Mouse (Mus musculus) limb, embryonic 14.5 days (tissue): ENCODE measurements at regions not wholly inside any gene's neighbourhood (a gene's known extent, or its start where the extent isn't known, plus 50 kb on each side); places are given as distances from the start of the nearest gene placed in this dataset.

Source experiments
- ATAC-seq: fragments of 200-750 bp; cut with Nextera tagmentation; 2 replicates; pipeline ENCODE4 v1.8.0; 2017; ENCODE audit warnings: low read depth, moderate number of reproducible peaks, moderate TSS enrichment; ENCODE audit not compliant: low FRiP score
- DNase-seq: peaks from one replicate; pipeline ENCODE4 v3.0.0-alpha.2; 2015; ENCODE audit warnings: low spot score
- H3K27ac ChIP-seq: fragments of 300-500 bp; sonication (generic); replicated peaks from 2 replicates; pipeline ENCODE4 v1.5.1; 2014; ENCODE audit warnings: low read depth, mild to moderate bottlenecking, low read length, moderate library complexity, mixed read lengths
- H3K27me3 ChIP-seq: fragments of 300-500 bp; sonication (generic); 2 replicates; pipeline ENCODE4 v1.6.1; 2014; ENCODE audit warnings: low read length, mixed read lengths; ENCODE audit not compliant: control insufficient read depth, insufficient read depth
- H3K36me3 ChIP-seq: fragments of 300-500 bp; sonication (generic); 2 replicates; pipeline ENCODE4 v1.6.1; 2014; ENCODE audit warnings: mild to moderate bottlenecking, low read length, moderate library complexity, mixed read lengths; ENCODE audit not compliant: control insufficient read depth, insufficient read depth
- H3K4me1 ChIP-seq: fragments of 300-500 bp; sonication (generic); 2 replicates; pipeline ENCODE4 v1.6.1; 2014; ENCODE audit warnings: antibody characterized with exemption, low read length, mixed read lengths; ENCODE audit not compliant: control insufficient read depth, insufficient read depth
- H3K4me2 ChIP-seq: fragments of 300-500 bp; sonication (generic); replicated peaks from 2 replicates; pipeline ENCODE4 v1.6.1; 2014; ENCODE audit warnings: low read depth, mild to moderate bottlenecking, low read length, moderate library complexity; ENCODE audit not compliant: severe bottlenecking
- H3K4me3 ChIP-seq: fragments of 300-500 bp; sonication (generic); replicated peaks from 2 replicates; pipeline ENCODE4 v1.5.1; 2014; ENCODE audit warnings: low read length
- H3K9ac ChIP-seq: fragments of 300-500 bp; sonication (generic); 2 replicates; pipeline ENCODE4 v1.6.1; 2014; ENCODE audit warnings: mild to moderate bottlenecking, low read depth, low read length, moderate library complexity; ENCODE audit not compliant: severe bottlenecking
- H3K9me3 ChIP-seq: fragments of 300-500 bp; sonication (generic); 2 replicates; pipeline ENCODE4 v1.6.1; 2016; ENCODE audit warnings: low read length; ENCODE audit not compliant: control insufficient read depth
- POLR2A ChIP-seq: fragments of 200-500 bp; IDR thresholded peaks from 2 replicates; pipeline ENCODE4 v1.8.0; 2012; ENCODE audit warnings: inconsistent platforms, mild to moderate bottlenecking, moderate library complexity, borderline replicate concordance; ENCODE audit not compliant: insufficient read depth, insufficient read length; ENCODE audit errors: extremely low read depth
- WGBS: fragments of 180-500 bp; shearing (Covaris S2); extraction: QIAGEN DNeasy Blood & Tissue Kit; methylation state at CpG from one replicate; pipeline ENCODE4 v1.1.7; 2014; 5-methylcytosine and 5-hydroxymethylcytosine counted together

- no peak for TF ChIP-seq POLR2A
- WGBS = 87% methylated on average over 8 of the region's 8 CpGs
- no peaks in the 10 kb centered on the region for H3K4me1 ChIP-seq
- ATAC-seq (no peak), DNase-seq (no peak)
- no peak overlapping the region for H3K9ac ChIP-seq
- no peaks in the 10 kb centered on the region for H3K27me3 ChIP-seq
- H3K4me3 ChIP-seq = no peak overlapping the region
- H3K36me3 ChIP-seq = no peaks in the 10 kb centered on the region
- H3K27ac ChIP-seq = no peak overlapping the region
- no peak overlapping the region for H3K4me2 ChIP-seq
- H3K9me3 ChIP-seq = no peaks in the 10 kb centered on the region
These were observed 218.0 kb upstream of the Hs6st1 start for GRCm38 (mm10) chr1:35850191-35850545.

GRCm38 (mm10) chr1:35850566-35851085 is 217.6 kb upstream of the Hs6st1 start:
- no peak for ATAC-seq

GRCm38 (mm10) chr1:35851681-35852409 is 216.4 kb upstream of the Hs6st1 start:
- Histone ChIP-seq H3K27ac (no peak overlapping the region), H3K4me1 (no peaks in the 10 kb centered on the region), H3K9ac (no peak overlapping the region), H3K27me3 (no peaks in the 10 kb centered on the region), H3K4me2 (no peak overlapping the region), H3K36me3 (no peaks in the 10 kb centered on the region), H3K9me3 (no peaks in the 10 kb centered on the region), H3K4me3 (no peak overlapping the region)
- no peak for TF ChIP-seq POLR2A
- DNase-seq (no peak), ATAC-seq (no peak)
- WGBS = 94% methylated on average over 4 of the region's 4 CpGs

More at GRCm38 (mm10) chr1:35850566-35851085, 217.6 kb upstream of the Hs6st1 start:
- WGBS = 82% methylated on average over 9 of the region's 9 CpGs
- H3K4me3 ChIP-seq = no peak overlapping the region
- TF ChIP-seq POLR2A = no peak
- no peaks in the 10 kb centered on the region for H3K9me3 ChIP-seq
- H3K4me1 ChIP-seq = no peaks in the 10 kb centered on the region
- no peak overlapping the region for H3K9ac ChIP-seq
- DNase-seq = no peak
- no peaks in the 10 kb centered on the region for H3K27me3 ChIP-seq
- H3K36me3 ChIP-seq = no peaks in the 10 kb centered on the region
- no peak overlapping the region for H3K27ac ChIP-seq
- no peak overlapping the region for H3K4me2 ChIP-seq

GRCm38 (mm10) chr1:35853018-35853417 is 215.2 kb upstream of the Hs6st1 start:
- no peaks in the 10 kb centered on the region for H3K4me1 ChIP-seq
- H3K4me3 ChIP-seq = no peak overlapping the region
- no peaks in the 10 kb centered on the region for H3K9me3 ChIP-seq
- no peak overlapping the region for H3K9ac ChIP-seq
- ATAC-seq (no peak), DNase-seq (no peak)
- H3K36me3 ChIP-seq = no peaks in the 10 kb centered on the region
- WGBS = 93% methylated on average over 1 of the region's 1 CpGs
- H3K27me3 ChIP-seq = no peaks in the 10 kb centered on the region
- H3K4me2 ChIP-seq = no peak overlapping the region
- H3K27ac ChIP-seq = no peak overlapping the region
- TF ChIP-seq POLR2A = no peak

GRCm38 (mm10) chr1:35855650-35856049 is 212.6 kb upstream of the Hs6st1 start:
- no peak for DNase-seq
- TF ChIP-seq POLR2A = no peak
- no peaks in the 10 kb centered on the region for H3K27me3 ChIP-seq
- no peak overlapping the region for H3K9ac ChIP-seq
- 82% methylated on average over 4 of the region's 4 CpGs for WGBS
- H3K36me3 ChIP-seq = no peaks in the 10 kb centered on the region
- H3K4me3 ChIP-seq = no peak overlapping the region
- no peak overlapping the region for H3K27ac ChIP-seq
- no peaks in the 10 kb centered on the region for H3K9me3 ChIP-seq
- ATAC-seq = no peak
- H3K4me2 ChIP-seq = no peak overlapping the region
- no peaks in the 10 kb centered on the region for H3K4me1 ChIP-seq
